Mouse (Mus musculus): ENCODE measurements at regions not wholly inside any gene's neighbourhood (a gene's known extent, or its start where the extent isn't known, plus 50 kb on each side); places are given as distances from the start of the nearest gene placed in this dataset.

DNA sequence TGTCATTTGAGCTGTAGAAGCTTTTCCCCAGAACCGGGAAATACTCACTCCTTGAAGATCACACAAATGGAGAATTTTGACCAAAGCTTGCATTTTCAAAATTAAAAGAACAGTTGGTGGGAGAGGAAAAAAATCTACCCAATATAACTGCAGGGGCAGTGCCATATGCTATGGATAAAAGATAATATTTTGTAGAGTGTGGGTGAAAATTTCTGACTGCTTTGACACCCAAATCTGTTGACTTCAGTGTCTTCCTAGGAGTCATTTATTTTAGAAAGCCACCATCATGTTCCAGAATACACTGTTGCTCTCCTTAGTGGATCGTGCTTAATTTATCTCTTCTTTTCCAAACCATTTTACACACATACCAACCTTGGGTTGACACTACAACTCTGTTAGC lies 65.3 kb upstream of the Coch start:
- TF ChIP-seq MAFK (IDR thresholded peaks at IDR 0.05; ENCODE audit: insufficient read depth, low read depth, low read length) (no peak), HCFC1 (IDR thresholded peaks at IDR 0.05; ENCODE audit: borderline replicate concordance, insufficient read depth, low read length) (no peak), ZNF384 (IDR thresholded peaks at IDR 0.05; ENCODE audit: low read depth, low read length) (no peak)

Data from ES-E14 (cell line).